In the genomic region with DNA sequence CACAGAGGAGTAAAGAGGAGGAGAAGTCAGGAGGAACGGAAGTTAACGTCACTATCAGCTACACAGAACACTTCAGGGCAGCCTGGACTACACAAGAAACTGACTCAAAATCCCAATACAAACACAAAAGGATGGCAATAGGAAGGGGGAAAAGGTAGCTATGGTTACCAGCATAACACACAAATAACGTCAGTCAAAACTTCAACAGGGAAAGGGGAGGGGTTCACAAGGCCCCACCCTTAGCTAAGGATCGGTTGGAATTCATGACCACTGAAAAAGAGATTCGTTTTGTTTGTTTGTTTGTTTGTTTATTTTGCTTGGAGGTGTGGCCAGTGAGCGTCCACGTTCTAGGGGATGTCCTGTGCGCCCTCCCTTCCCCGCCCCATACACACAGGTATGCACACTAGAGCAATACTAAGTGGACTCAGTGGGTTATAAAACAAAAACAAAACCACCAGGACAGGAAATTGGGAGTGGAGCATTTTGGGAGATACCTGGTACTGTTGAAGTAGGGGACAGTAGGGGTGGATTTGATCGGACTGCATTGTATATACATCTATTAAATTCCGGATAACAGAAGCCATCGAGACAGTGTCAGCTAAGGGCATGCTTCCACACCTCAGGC, we compare ENCODE assay signal across 8 mouse cellular contexts. TPM values are rescaled to one million over a fixed set of nuclear protein-coding genes. Genes with fewer than 3 reads are reported as not detected.
A peak's percentile ranks its signal among the peaks of the same experiment; 100 is the strongest.
DNase-seq lines count a peak whose midpoint lies in the region; ATAC-seq and TF ChIP-seq lines count a peak whose summit lies in the region.

No protein-coding gene starts in this region.

- peak overlapping the region; percentile 77 for H3K4me2 ChIP-seq in forebrain, embryonic 16.5 days (ENCODE audit: low read length)
- H3K4me2 ChIP-seq in liver, embryonic 11.5 days: peak overlapping the region; percentile 71
- H3K4me2 ChIP-seq in neural tube, embryonic 14.5 days (ENCODE audit: low read depth, low read length): peak overlapping the region; percentile 83

- peak overlapping the region; percentile 17; the same call in 1 of the 2 replicates for H3K27ac ChIP-seq in kidney, adult 2 months (ENCODE audit: insufficient read depth, low read depth, low read length)
- H3K27ac ChIP-seq in forebrain, embryonic 16.5 days (ENCODE audit: low read length): no peak overlapping the region
- H3K27ac ChIP-seq in liver, embryonic 11.5 days (ENCODE audit: low read depth, low read length): peak overlapping the region; percentile 80
- peak overlapping the region; percentile 66 for H3K27ac ChIP-seq in neural tube, embryonic 14.5 days (ENCODE audit: low read depth, low read length)

- 3% methylated on average over 12 of the region's 12 CpGs for WGBS in kidney, adult 2 months
- 4% methylated on average over 12 of the region's 12 CpGs for WGBS in forebrain, embryonic 16.5 days
- 4% methylated on average over 12 of the region's 12 CpGs for WGBS in liver, embryonic 11.5 days
- 3% methylated on average over 12 of the region's 12 CpGs for WGBS in neural tube, embryonic 14.5 days

- no peaks in the 10 kb centered on the region for H3K27me3 ChIP-seq in kidney, adult 2 months (replicated peaks; ENCODE audit: control insufficient read depth, insufficient read depth, low read length)
- H3K27me3 ChIP-seq in forebrain, embryonic 16.5 days (replicated peaks; ENCODE audit: control insufficient read depth, insufficient read depth, low read length): no peaks in the 10 kb centered on the region
- no peaks in the 10 kb centered on the region for H3K27me3 ChIP-seq in liver, embryonic 11.5 days (replicated peaks; ENCODE audit: control insufficient read depth, insufficient read depth, low read length)
- H3K27me3 ChIP-seq in neural tube, embryonic 14.5 days (ENCODE audit: control insufficient read depth, insufficient read depth, low read length): no peaks in the 10 kb centered on the region

- ATAC-seq in forebrain, embryonic 16.5 days: peak; percentile 1
- ATAC-seq in liver, embryonic 11.5 days (replicated peaks; ENCODE audit: low FRiP score): peak; percentile 50
- ATAC-seq in neural tube, embryonic 14.5 days (ENCODE audit: low read depth): peak; percentile 31
- no peak for ATAC-seq in inflammation-experienced regulatory T-cells, adult 6 months

- no peaks in the 10 kb centered on the region for H3K36me3 ChIP-seq in kidney, adult 2 months (ENCODE audit: control insufficient read depth, insufficient read depth, low read length)
- H3K36me3 ChIP-seq in forebrain, embryonic 16.5 days (ENCODE audit: control insufficient read depth, insufficient read depth): no peaks in the 10 kb centered on the region
- no peaks in the 10 kb centered on the region for H3K36me3 ChIP-seq in liver, embryonic 11.5 days (ENCODE audit: control insufficient read depth, insufficient read depth, low read length)
- H3K36me3 ChIP-seq in neural tube, embryonic 14.5 days (ENCODE audit: control insufficient read depth, insufficient read depth, low read length): no peaks in the 10 kb centered on the region

- no peak for TF ChIP-seq CTCF in kidney, adult 2 months (conservative IDR thresholded peaks at IDR 0.05; ENCODE audit: insufficient read depth, insufficient read length, low read depth, low read length)

- peaks cover 5% of the 10 kb centered on the region; the same call in 1 of the 2 replicates for H3K9me3 ChIP-seq in forebrain, embryonic 16.5 days (ENCODE audit: control insufficient read depth, low read length)
- no peaks in the 10 kb centered on the region for H3K9me3 ChIP-seq in liver, embryonic 11.5 days (ENCODE audit: control insufficient read depth, low read length)
- H3K9me3 ChIP-seq in neural tube, embryonic 14.5 days (ENCODE audit: control insufficient read depth, low read length): no peaks in the 10 kb centered on the region; the same call in 1 of the 2 replicates

- peak overlapping the region; percentile 60 for H3K9ac ChIP-seq in forebrain, embryonic 16.5 days (replicated peaks; ENCODE audit: low read depth, low read length)
- H3K9ac ChIP-seq in liver, embryonic 11.5 days (ENCODE audit: low read depth, low read length): peak overlapping the region; percentile 72
- peak overlapping the region; percentile 80 for H3K9ac ChIP-seq in neural tube, embryonic 14.5 days (replicated peaks; ENCODE audit: low read depth, low read length)

- DNase-seq in kidney, adult 2 months: peak; percentile 1
- DNase-seq in kidney, adult 11 months: no peak
- DNase-seq in NIH3T3 (ENCODE audit: low read depth): peak; percentile 34
- DNase-seq in liver, embryonic 11.5 days (ENCODE audit: low spot score): no peak
- DNase-seq in ovary, adult 18-20 months (ENCODE audit: low spot score): no peak

- no peak for TF ChIP-seq POLR2A in kidney, adult 2 months (IDR thresholded peaks at IDR 0.05; ENCODE audit: low read depth, low read length)

- H3K4me1 ChIP-seq in kidney, adult 2 months (ENCODE audit: control insufficient read depth, insufficient read depth, low read length): no peaks in the 10 kb centered on the region
- H3K4me1 ChIP-seq in forebrain, embryonic 16.5 days (replicated peaks; ENCODE audit: control insufficient read depth, insufficient read depth, low read length): peaks cover 6% of the 10 kb centered on the region
- peaks cover 3% of the 10 kb centered on the region; the same call in 1 of the 2 replicates for H3K4me1 ChIP-seq in liver, embryonic 11.5 days (replicated peaks; ENCODE audit: control insufficient read depth, insufficient read depth, low read length)
- no peaks in the 10 kb centered on the region for H3K4me1 ChIP-seq in neural tube, embryonic 14.5 days (ENCODE audit: control insufficient read depth, insufficient read depth, low read length)

- H3K4me3 ChIP-seq in kidney, adult 2 months (ENCODE audit: insufficient read depth, low read depth, low read length): peak overlapping the region; percentile 88
- peak overlapping the region; percentile 86 for H3K4me3 ChIP-seq in forebrain, embryonic 16.5 days (replicated peaks; ENCODE audit: low read length)
- peak overlapping the region; percentile 74 for H3K4me3 ChIP-seq in liver, embryonic 11.5 days (ENCODE audit: low read depth, low read length)
- H3K4me3 ChIP-seq in neural tube, embryonic 14.5 days (ENCODE audit: low read depth, low read length): peak overlapping the region; percentile 69

RNA-seq across cellular contexts. Expression of a gene that starts 0.7 kb away (rescaled TPM):
- 0.16 and 0.19 TPM in 2 replicates for polyA plus RNA-seq in kidney, adult 2 months (2012; rRNA removed)
- 9.7 and 9.8 TPM in 2 replicates for polyA plus RNA-seq in forebrain, embryonic 16.5 days (2015; fragmentation: Nextera tagmentation; extraction: Ambion mirVana)
- 2.0 and 2.2 TPM in 2 replicates for polyA plus RNA-seq in liver, embryonic 11.5 days (2014; fragmentation: Nextera tagmentation; extraction: Ambion mirVana)
- polyA plus RNA-seq in neural tube, embryonic 14.5 days (2014; fragmentation: Nextera tagmentation; extraction: Ambion mirVana): 9.4 and 10.1 TPM in 2 replicates
- 1 to 10 TPM; 6.9 to 8.7 (median 8.6) TPM for polyA plus RNA-seq in inflammation-experienced regulatory T-cells, adult 6 months (2017; shearing (Covaris generic))

RNA-seq across cellular contexts. Expression of a gene that starts 37.5 kb away (rescaled TPM):
- polyA plus RNA-seq in kidney, adult 2 months (2012; rRNA removed): 0.15 and 0.48 TPM in 2 replicates
- polyA plus RNA-seq in forebrain, embryonic 16.5 days (2015; fragmentation: Nextera tagmentation; extraction: Ambion mirVana): 13.3 and 14.1 TPM in 2 replicates
- 2.7 and 4.1 TPM in 2 replicates for polyA plus RNA-seq in liver, embryonic 11.5 days (2014; fragmentation: Nextera tagmentation; extraction: Ambion mirVana)
- polyA plus RNA-seq in neural tube, embryonic 14.5 days (2014; fragmentation: Nextera tagmentation; extraction: Ambion mirVana): 9.9 and 10.2 TPM in 2 replicates
- 1 to 10 TPM; 3.4 to 7.7 (median 5.8) TPM for polyA plus RNA-seq in inflammation-experienced regulatory T-cells, adult 6 months (2017; shearing (Covaris generic))

RNA-seq across cellular contexts. Expression of a gene that starts 48.1 kb away (rescaled TPM):
- 4.0 and 5.0 TPM in 2 replicates for polyA plus RNA-seq in kidney, adult 2 months (2012; rRNA removed)
- 0.88 and 2.1 TPM in 2 replicates for polyA plus RNA-seq in forebrain, embryonic 16.5 days (2015; fragmentation: Nextera tagmentation; extraction: Ambion mirVana)
- polyA plus RNA-seq in liver, embryonic 11.5 days (2014; fragmentation: Nextera tagmentation; extraction: Ambion mirVana): 2.3 and 3.6 TPM in 2 replicates
- polyA plus RNA-seq in neural tube, embryonic 14.5 days (2014; fragmentation: Nextera tagmentation; extraction: Ambion mirVana): 1.2 and 2.3 TPM in 2 replicates
- polyA plus RNA-seq in inflammation-experienced regulatory T-cells, adult 6 months (2017; shearing (Covaris generic)): 1 to 10 TPM; 3.7 to 5.5 (median 4.8) TPM

RNA-seq across cellular contexts. Expression of a gene that starts 55.8 kb away (rescaled TPM):
- 0.31 and 0.53 TPM in 2 replicates for polyA plus RNA-seq in kidney, adult 2 months (2012; rRNA removed)
- polyA plus RNA-seq in forebrain, embryonic 16.5 days (2015; fragmentation: Nextera tagmentation; extraction: Ambion mirVana): 0.10 TPM in 1 of 2 replicates, not detected in the other
- 0.08 and 0.48 TPM in 2 replicates for polyA plus RNA-seq in liver, embryonic 11.5 days (2014; fragmentation: Nextera tagmentation; extraction: Ambion mirVana)
- polyA plus RNA-seq in neural tube, embryonic 14.5 days (2014; fragmentation: Nextera tagmentation; extraction: Ambion mirVana): 0.09 and 0.19 TPM in 2 replicates
- under 1 TPM in 2 of 3 experiments, not detected in 1; 0.44 to 0.50 TPM for polyA plus RNA-seq in inflammation-experienced regulatory T-cells, adult 6 months (2017; shearing (Covaris generic))

Comparison
In these comparisons a context has a peak if more than half of its experiments do, and no peak if none do; other contexts are left out.
1. DNase-seq: peak in kidney, adult 2 months (single experiment) and NIH3T3 (single experiment); none in kidney, adult 11 months (single experiment), liver, embryonic 11.5 days (single experiment) and ovary, adult 18-20 months (single experiment).
2. Peak in every context shown above with its lines, with median percentiles within 50 percentile points of each other: H3K4me3 ChIP-seq, H3K4me2 ChIP-seq and H3K9ac ChIP-seq.